Mouse (Mus musculus): ENCODE results near the gene Il13. TPM values are rescaled to one million over a fixed set of nuclear protein-coding genes. Genes with fewer than 3 reads are reported as not detected.

The Il13 gene
- total and polyA plus RNA-seq, 3 experiments = not detected

- H3K36me3 ChIP-seq (ENCODE audit: control insufficient read depth in 1 of 2, insufficient read depth in 2 of 2, low read length in 2 of 2) = peaks cover 0 to 67% of the 10 kb centered on the region in 2 experiments; a peak in 2 of 4 replicates
- H3K27me3 ChIP-seq (ENCODE audit: control insufficient read depth in 1 of 2, insufficient read depth in 2 of 2, low read length in 2 of 2) = no peaks in the 10 kb centered on the region
- H3K27ac ChIP-seq (ENCODE audit: control insufficient read depth, low read depth, low read length) = no peak overlapping the region
- no peaks in the 10 kb centered on the region for H3K79me2 ChIP-seq (ENCODE audit: control insufficient read depth, insufficient read depth, low read length, poor library complexity)
- no peak overlapping the region for H3K9ac ChIP-seq (ENCODE audit: control insufficient read depth, low read depth, low read length, poor library complexity, severe bottlenecking)
- no peaks in the 10 kb centered on the region for H3K9me3 ChIP-seq (replicated peaks; ENCODE audit: insufficient read depth, low read length)
- DNase-seq (ENCODE audit: low read depth, low spot score) = no peak
- no peak overlapping the region for H3K4me3 ChIP-seq (ENCODE audit: control insufficient read depth in 1 of 2, insufficient read depth in 1 of 2, low read depth in 2 of 2, low read length in 2 of 2)
- TF ChIP-seq CTCF (IDR thresholded peaks at IDR 0.05 in 2 of 3, conservative IDR thresholded peaks at IDR 0.05 in 1 of 3; ENCODE audit: control insufficient read depth in 1 of 3, insufficient read depth in 1 of 3, low read depth in 2 of 3, low read length in 3 of 3, poor library complexity in 1 of 3, severe bottlenecking in 1 of 3) (peak in 1 of 3 experiments; percentile 25; a peak in 2 of 6 replicates), GABPA (IDR thresholded peaks at IDR 0.05; ENCODE audit: low read depth, low read length) (no peak), ZKSCAN1 (IDR thresholded peaks at IDR 0.05; ENCODE audit: low read depth, low read length) (no peak), RAD21 (IDR thresholded peaks at IDR 0.05; ENCODE audit: low read depth, low read length) (peak; percentile 20)
- H3K4me1 ChIP-seq (ENCODE audit: control insufficient read depth in 1 of 2, insufficient read depth in 2 of 2, low read length in 2 of 2) = no peaks in the 10 kb centered on the region
These were observed 36.9 kb upstream of the Il13 start for GRCm38 (mm10) chr11:53671414-53671813.

GRCm38 (mm10) chr11:53664091-53664490, 29.6 kb upstream of the Il13 start:
- H3K4me3 ChIP-seq (ENCODE audit: control insufficient read depth in 1 of 2, insufficient read depth in 1 of 2, low read depth in 2 of 2, low read length in 2 of 2) = no peak overlapping the region
- H3K9ac ChIP-seq (ENCODE audit: control insufficient read depth, low read depth, low read length, poor library complexity, severe bottlenecking) = no peak overlapping the region
- no peaks in the 10 kb centered on the region for H3K27me3 ChIP-seq (ENCODE audit: control insufficient read depth in 1 of 2, insufficient read depth in 2 of 2, low read length in 2 of 2)
- TF ChIP-seq NELFE (IDR thresholded peaks at IDR 0.05; ENCODE audit: low read depth, low read length) = no peak
- TF ChIP-seq TAL1 (IDR thresholded peaks at IDR 0.05; ENCODE audit: low read length) = no peak
- TF ChIP-seq E2F4 (IDR thresholded peaks at IDR 0.05; ENCODE audit: borderline replicate concordance, low read depth, low read length) = no peak
- no peak for TF ChIP-seq GATA1 (IDR thresholded peaks at IDR 0.05; ENCODE audit: low read depth, low read length)
- no peak for TF ChIP-seq MXI1 (IDR thresholded peaks at IDR 0.05; ENCODE audit: low read depth, low read length)
- H3K79me2 ChIP-seq (ENCODE audit: control insufficient read depth, insufficient read depth, low read length, poor library complexity) = no peaks in the 10 kb centered on the region
- DNase-seq (ENCODE audit: low read depth, low spot score) = no peak
- peaks cover 6 to 60% of the 10 kb centered on the region in 2 experiments for H3K36me3 ChIP-seq (ENCODE audit: control insufficient read depth in 1 of 2, insufficient read depth in 2 of 2, low read length in 2 of 2)
- H3K27ac ChIP-seq (ENCODE audit: control insufficient read depth, low read depth, low read length) = no peak overlapping the region
- H3K9me3 ChIP-seq (replicated peaks; ENCODE audit: insufficient read depth, low read length) = no peaks in the 10 kb centered on the region
- peaks cover 5% of the 10 kb centered on the region in 2 experiments; a peak in 2 of 4 replicates for H3K4me1 ChIP-seq (ENCODE audit: control insufficient read depth in 1 of 2, insufficient read depth in 2 of 2, low read length in 2 of 2)

GRCm38 (mm10) chr11:53662794-53663674, 28.5 kb upstream of the Il13 start:
- Histone ChIP-seq H3K36me3 (ENCODE audit: control insufficient read depth in 1 of 2, insufficient read depth in 2 of 2, low read length in 2 of 2) (peaks cover 10 to 55% of the 10 kb centered on the region in 2 experiments), H3K4me3 (ENCODE audit: control insufficient read depth in 1 of 2, insufficient read depth in 1 of 2, low read depth in 2 of 2, low read length in 2 of 2) (no peak overlapping the region), H3K27me3 (ENCODE audit: control insufficient read depth in 1 of 2, insufficient read depth in 2 of 2, low read length in 2 of 2) (no peaks in the 10 kb centered on the region), H3K79me2 (ENCODE audit: control insufficient read depth, insufficient read depth, low read length, poor library complexity) (no peaks in the 10 kb centered on the region), H3K27ac (ENCODE audit: control insufficient read depth, low read depth, low read length) (no peak overlapping the region), H3K9me3 (replicated peaks; ENCODE audit: insufficient read depth, low read length) (no peaks in the 10 kb centered on the region), H3K4me1 (ENCODE audit: control insufficient read depth in 1 of 2, insufficient read depth in 2 of 2, low read length in 2 of 2) (peaks cover 7 to 8% of the 10 kb centered on the region in 2 experiments; a peak in 3 of 4 replicates), H3K9ac (ENCODE audit: control insufficient read depth, low read depth, low read length, poor library complexity, severe bottlenecking) (no peak overlapping the region)
- DNase-seq (ENCODE audit: low read depth, low spot score) = no peak
- no peak for TF ChIP-seq TCF12 (IDR thresholded peaks at IDR 0.05; ENCODE audit: low read depth, low read length)
- TF ChIP-seq E2F4 (IDR thresholded peaks at IDR 0.05; ENCODE audit: borderline replicate concordance, low read depth, low read length) = no peak
- TF ChIP-seq ETS1 (IDR thresholded peaks at IDR 0.05; ENCODE audit: low read depth, low read length) = 0 out of 2 replicates have a peak, but pooled peaks have one; percentile 11
- TF ChIP-seq MEF2A (IDR thresholded peaks at IDR 0.05; ENCODE audit: extremely low read depth, insufficient replicate concordance, low read depth, low read length, poor library complexity, severe bottlenecking) = peak; percentile 67; the same call in 1 of the 2 replicates
- no peak for TF ChIP-seq SMC3 (IDR thresholded peaks at IDR 0.05; ENCODE audit: low read depth, low read length)
- no peak for TF ChIP-seq ZNF384 (IDR thresholded peaks at IDR 0.05; ENCODE audit: low read depth, low read length)
- TF ChIP-seq MYC (IDR thresholded peaks at IDR 0.05; ENCODE audit: low read depth, low read length) = no peak
- no peak for TF ChIP-seq POLR2AphosphoS5 (IDR thresholded peaks at IDR 0.05; ENCODE audit: borderline replicate concordance, low read depth, low read length)
- TF ChIP-seq BHLHE40 (IDR thresholded peaks at IDR 0.05; ENCODE audit: borderline replicate concordance, low read depth, low read length) = no peak
- no peak for TF ChIP-seq POLR2A (IDR thresholded peaks at IDR 0.05; ENCODE audit: control insufficient read depth in 1 of 2, insufficient read depth in 1 of 2, low read depth in 1 of 2, low read length in 2 of 2, poor library complexity in 1 of 2)
